Mouse (Mus musculus) E14TG2a.4 (cell line): ENCODE data around the gene Ranbp9.

Experiments
- CTCF ChIP-seq: conservative IDR thresholded peaks from 2 replicates; pipeline ENCODE4 v1.5.1; 2014; ENCODE audit warnings: low read length
- NANOG ChIP-seq: IDR thresholded peaks from 2 replicates; pipeline ENCODE4 v1.6.1; 2014; ENCODE audit warnings: borderline replicate concordance, low read length, mixed read lengths
- POU5F1 ChIP-seq: IDR thresholded peaks from 2 replicates; pipeline ENCODE4 v1.6.1; 2014; ENCODE audit warnings: low read length, borderline replicate concordance

DNA sequence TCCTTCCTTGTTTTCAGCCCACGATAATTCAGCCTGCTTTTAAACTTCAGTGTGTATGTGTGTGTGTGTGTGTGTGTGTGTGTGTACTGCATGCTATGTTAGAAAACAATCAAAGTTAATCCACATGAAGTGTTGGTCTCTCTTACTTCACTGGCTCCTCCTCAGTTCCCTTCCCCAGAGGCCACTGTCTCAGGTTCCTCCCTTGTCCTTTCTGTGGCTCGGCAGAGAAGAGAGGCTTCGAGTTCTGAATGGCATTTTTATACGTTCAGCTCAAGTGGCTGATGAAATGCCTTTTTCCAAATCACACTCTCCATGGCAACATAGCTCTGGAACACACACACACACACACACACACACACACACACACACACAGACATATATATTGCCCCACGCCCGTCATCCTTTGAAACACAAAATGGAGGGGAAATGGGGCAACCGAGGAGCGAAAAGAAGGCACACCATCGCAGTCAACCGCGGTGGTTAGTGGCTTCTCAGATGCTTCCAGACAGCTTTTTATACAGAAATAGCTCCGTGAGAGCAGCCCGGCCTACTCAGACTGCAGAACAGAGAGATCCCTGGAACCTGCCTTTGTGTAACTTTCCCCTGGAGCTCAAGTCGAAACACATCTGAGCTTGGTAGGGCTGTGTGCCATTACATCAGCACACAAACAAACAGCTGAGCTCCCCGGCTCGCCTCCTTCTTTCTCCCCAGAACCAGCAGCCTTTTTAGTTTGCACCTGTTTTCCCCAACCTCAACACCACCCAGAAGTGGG lies 44.5 kb upstream of the Ranbp9 start:
- TF ChIP-seq CTCF (no peak), POU5F1 (no peak), NANOG (no peak)
